Mouse (Mus musculus): ENCODE measurements around the gene Skp1a. TPM values are rescaled to one million over a fixed set of nuclear protein-coding genes. Genes with fewer than 3 reads are reported as not detected.
"Not testable (repeated sequence)": the region's sequence is repeated elsewhere in the genome, so short reads cannot be mapped to it uniquely, and the experiment has no call there.

Gene Skp1a
- 503 and 546 TPM in 2 replicates for polyA plus RNA-seq (2014; fragmentation: Nextera tagmentation; extraction: Ambion mirVana)

DNA sequence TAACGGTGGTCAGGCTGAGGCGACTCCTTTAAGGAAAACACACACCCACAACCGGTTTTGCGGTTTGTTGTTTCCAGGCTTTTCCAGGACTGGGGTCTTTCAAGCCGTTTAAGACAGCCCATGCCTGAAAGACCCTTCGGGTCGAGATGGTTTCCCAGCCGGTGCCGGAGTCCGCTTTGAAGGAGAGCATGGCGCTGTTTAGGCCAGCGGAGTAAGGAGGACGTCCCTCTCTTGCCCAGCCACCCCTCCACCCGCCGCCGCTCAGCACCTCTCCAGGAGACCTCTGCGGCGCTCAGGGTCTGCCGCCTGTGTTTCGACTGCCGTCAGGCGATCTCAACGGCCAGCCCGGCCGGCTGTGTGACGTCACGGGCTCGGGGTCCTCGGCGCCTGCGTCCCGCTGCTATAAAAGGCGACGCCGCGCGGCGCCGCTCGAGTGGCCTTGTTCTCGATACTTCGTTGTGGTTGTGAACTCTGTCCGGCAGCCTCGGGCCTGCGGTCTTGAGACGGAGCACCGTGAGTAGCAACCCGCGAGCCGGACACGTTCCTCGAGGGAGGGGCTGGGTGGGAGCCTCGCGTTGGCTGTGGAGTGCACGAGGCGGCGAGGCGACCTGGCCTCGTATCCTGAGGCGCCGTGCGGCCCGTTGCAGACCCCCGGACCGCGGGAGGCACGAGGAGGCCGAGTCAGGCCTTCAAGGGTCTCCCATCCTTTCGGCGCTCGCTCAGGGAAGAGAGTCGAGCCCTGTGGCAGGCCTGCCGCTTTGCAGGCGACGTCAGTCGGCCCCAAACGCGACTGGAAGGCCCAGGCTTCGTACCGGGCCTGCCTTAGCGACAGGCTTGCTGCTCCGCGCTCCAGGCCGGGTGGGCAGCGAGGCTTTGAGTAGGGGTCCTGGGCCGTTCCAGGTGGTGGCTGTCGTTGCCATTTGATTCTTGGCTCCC lies at the start of gene Skp1a:
Gene Skp1a, plus strand, starts transcription at position 390 of the 936 bp plus-strand sequence.
- Histone ChIP-seq H3K4me3 (ENCODE audit: low read depth, low read length) (peak within 1 kb of the TSS; percentile 97), H3K4me2 (peak within 1 kb of the TSS; percentile 86), H3K9ac (ENCODE audit: low read depth, low read length) (peak within 1 kb of the TSS; percentile 98), H3K27ac (ENCODE audit: low read depth, low read length) (peak within 1 kb of the TSS; percentile 63), H3K4me1 (replicated peaks; ENCODE audit: control insufficient read depth, insufficient read depth, low read length) (peaks cover 21% of the 10 kb centered on the region), H3K36me3 (ENCODE audit: control insufficient read depth, insufficient read depth, low read length) (no peaks in the 10 kb centered on the region), H3K27me3 (replicated peaks; ENCODE audit: control insufficient read depth, insufficient read depth, low read length) (no peaks in the 10 kb centered on the region), H3K9me3 (ENCODE audit: control insufficient read depth, low read length) (no peaks in the 10 kb centered on the region)
- ATAC-seq (replicated peaks; ENCODE audit: low FRiP score) (peak; percentile 82), DNase-seq (ENCODE audit: low spot score) (peak; percentile 95)
- under 1% methylated on average over 87 of the region's 87 CpGs for WGBS

DNA sequence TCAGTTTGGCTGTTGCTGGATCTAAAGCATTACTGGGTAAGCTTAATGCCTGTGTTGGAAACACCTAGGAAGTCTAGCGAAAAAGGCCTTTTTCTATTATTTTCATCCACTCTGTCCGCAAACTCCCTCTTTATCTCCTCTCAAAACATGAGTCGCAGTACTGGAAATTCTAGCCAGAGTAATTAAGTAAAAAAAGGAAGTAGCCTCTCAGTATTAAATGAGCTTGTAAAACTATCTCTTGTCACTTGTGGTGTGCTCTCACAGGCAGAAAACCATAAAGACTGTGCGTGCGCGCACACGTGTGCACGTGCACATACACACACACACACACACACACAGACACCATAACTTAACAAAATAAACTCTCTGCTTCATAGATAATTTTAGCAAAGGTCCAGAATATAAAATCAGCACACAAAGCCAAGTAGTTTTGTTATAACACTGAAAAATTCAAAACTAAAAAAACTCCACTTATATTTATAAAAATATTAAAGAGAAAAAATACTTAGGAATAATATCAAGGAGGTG lies 35.2 kb upstream of the Skp1a start:
- 84% methylated on average over 8 of the region's 8 CpGs for WGBS
- ATAC-seq (replicated peaks; ENCODE audit: low FRiP score) = not testable (repeated sequence)

GRCm38 (mm10) chr11:52213887-52214286 lies 17.9 kb upstream of the Skp1a start, which contains the start of gene Olfr1371:
TSS of gene Olfr1371 (minus strand) at chr11:52213987.
- H3K9ac ChIP-seq (ENCODE audit: low read depth, low read length) = no peak within 1 kb of the TSS
- H3K4me2 ChIP-seq = no peak within 1 kb of the TSS
- ATAC-seq (replicated peaks; ENCODE audit: low FRiP score) = no peak
- no peaks in the 10 kb centered on the region for H3K9me3 ChIP-seq (ENCODE audit: control insufficient read depth, low read length)
- no peaks in the 10 kb centered on the region for H3K4me1 ChIP-seq (replicated peaks; ENCODE audit: control insufficient read depth, insufficient read depth, low read length)
- H3K4me3 ChIP-seq (ENCODE audit: low read depth, low read length) = no peak within 1 kb of the TSS
- DNase-seq (ENCODE audit: low spot score) = no peak
- no peaks in the 10 kb centered on the region for H3K36me3 ChIP-seq (ENCODE audit: control insufficient read depth, insufficient read depth, low read length)
- H3K27ac ChIP-seq (ENCODE audit: low read depth, low read length) = no peak within 1 kb of the TSS
- no peaks in the 10 kb centered on the region for H3K27me3 ChIP-seq (replicated peaks; ENCODE audit: control insufficient read depth, insufficient read depth, low read length)

More for the DNA sequence above, 35.2 kb upstream of the Skp1a start:
- not testable (repeated sequence) for H3K4me1 ChIP-seq (replicated peaks; ENCODE audit: control insufficient read depth, insufficient read depth, low read length); H3K9me3 ChIP-seq (ENCODE audit: control insufficient read depth, low read length); H3K36me3 ChIP-seq (ENCODE audit: control insufficient read depth, insufficient read depth, low read length); DNase-seq (ENCODE audit: low spot score); H3K27ac ChIP-seq (ENCODE audit: low read depth, low read length); H3K27me3 ChIP-seq (replicated peaks; ENCODE audit: control insufficient read depth, insufficient read depth, low read length); H3K9ac ChIP-seq (ENCODE audit: low read depth, low read length); H3K4me2 ChIP-seq; H3K4me3 ChIP-seq (ENCODE audit: low read depth, low read length)

- DNase-seq (ENCODE audit: low spot score) = peak; percentile 57
- peak overlapping the region; percentile 36; the same call in 1 of the 2 replicates for H3K4me2 ChIP-seq
- H3K9ac ChIP-seq (ENCODE audit: low read depth, low read length) = no peak overlapping the region
- H3K27me3 ChIP-seq (replicated peaks; ENCODE audit: control insufficient read depth, insufficient read depth, low read length) = no peaks in the 10 kb centered on the region
- no peaks in the 10 kb centered on the region for H3K4me1 ChIP-seq (replicated peaks; ENCODE audit: control insufficient read depth, insufficient read depth, low read length)
- no peak overlapping the region for H3K27ac ChIP-seq (ENCODE audit: low read depth, low read length)
- no peaks in the 10 kb centered on the region for H3K36me3 ChIP-seq (ENCODE audit: control insufficient read depth, insufficient read depth, low read length)
- 11% methylated on average over 4 of the region's 4 CpGs for WGBS
- 0 out of 2 replicates have a peak, but pooled peaks have one; percentile 41 for ATAC-seq (replicated peaks; ENCODE audit: low FRiP score)
- H3K9me3 ChIP-seq (ENCODE audit: control insufficient read depth, low read length) = no peaks in the 10 kb centered on the region
- H3K4me3 ChIP-seq (ENCODE audit: low read depth, low read length) = no peak overlapping the region
Measured at GRCm38 (mm10) chr11:52220282-52220681, 11.5 kb upstream of the Skp1a start.

GRCm38 (mm10) chr11:52221921-52222320 lies 9.9 kb upstream of the Skp1a start:
- H3K4me3 ChIP-seq (ENCODE audit: low read depth, low read length); H3K36me3 ChIP-seq (ENCODE audit: control insufficient read depth, insufficient read depth, low read length); H3K9ac ChIP-seq (ENCODE audit: low read depth, low read length); ATAC-seq (replicated peaks; ENCODE audit: low FRiP score); H3K27me3 ChIP-seq (replicated peaks; ENCODE audit: control insufficient read depth, insufficient read depth, low read length); H3K4me1 ChIP-seq (replicated peaks; ENCODE audit: control insufficient read depth, insufficient read depth, low read length); DNase-seq (ENCODE audit: low spot score); H3K27ac ChIP-seq (ENCODE audit: low read depth, low read length); H3K4me2 ChIP-seq; H3K9me3 ChIP-seq (ENCODE audit: control insufficient read depth, low read length): not testable (repeated sequence)
- 79% methylated on average over 6 of the region's 6 CpGs for WGBS

DNA sequence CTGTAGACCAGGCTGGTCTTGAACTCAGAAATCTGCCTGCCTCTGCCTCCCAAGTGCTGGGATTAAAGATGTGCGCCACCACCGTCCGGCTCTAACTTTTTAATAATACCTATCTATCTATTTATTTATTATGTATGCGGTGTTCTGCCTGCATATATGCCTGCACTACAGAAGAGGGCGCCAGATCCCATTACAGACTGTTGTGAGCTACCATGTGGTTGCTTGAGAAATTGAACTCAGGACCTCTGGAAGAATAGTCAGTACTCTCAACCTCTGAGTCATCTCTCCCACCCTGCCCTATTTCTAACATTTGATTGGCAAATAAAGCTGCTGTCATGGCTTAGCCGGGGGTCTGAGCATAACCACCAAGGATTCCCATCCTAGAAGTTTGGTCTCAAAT lies 8.9 kb upstream of the Skp1a start:
- no peaks in the 10 kb centered on the region for H3K36me3 ChIP-seq (ENCODE audit: control insufficient read depth, insufficient read depth, low read length)
- H3K27me3 ChIP-seq (replicated peaks; ENCODE audit: control insufficient read depth, insufficient read depth, low read length) = no peaks in the 10 kb centered on the region
- H3K4me2 ChIP-seq = no peak overlapping the region
- H3K4me1 ChIP-seq (replicated peaks; ENCODE audit: control insufficient read depth, insufficient read depth, low read length) = no peaks in the 10 kb centered on the region
- no peak for DNase-seq (ENCODE audit: low spot score)
- no peak overlapping the region for H3K9ac ChIP-seq (ENCODE audit: low read depth, low read length)
- ATAC-seq (replicated peaks; ENCODE audit: low FRiP score) = no peak
- H3K9me3 ChIP-seq (ENCODE audit: control insufficient read depth, low read length) = no peaks in the 10 kb centered on the region
- no peak overlapping the region for H3K27ac ChIP-seq (ENCODE audit: low read depth, low read length)
- 54% methylated on average over 6 of the region's 6 CpGs for WGBS
- no peak overlapping the region for H3K4me3 ChIP-seq (ENCODE audit: low read depth, low read length)

DNA sequence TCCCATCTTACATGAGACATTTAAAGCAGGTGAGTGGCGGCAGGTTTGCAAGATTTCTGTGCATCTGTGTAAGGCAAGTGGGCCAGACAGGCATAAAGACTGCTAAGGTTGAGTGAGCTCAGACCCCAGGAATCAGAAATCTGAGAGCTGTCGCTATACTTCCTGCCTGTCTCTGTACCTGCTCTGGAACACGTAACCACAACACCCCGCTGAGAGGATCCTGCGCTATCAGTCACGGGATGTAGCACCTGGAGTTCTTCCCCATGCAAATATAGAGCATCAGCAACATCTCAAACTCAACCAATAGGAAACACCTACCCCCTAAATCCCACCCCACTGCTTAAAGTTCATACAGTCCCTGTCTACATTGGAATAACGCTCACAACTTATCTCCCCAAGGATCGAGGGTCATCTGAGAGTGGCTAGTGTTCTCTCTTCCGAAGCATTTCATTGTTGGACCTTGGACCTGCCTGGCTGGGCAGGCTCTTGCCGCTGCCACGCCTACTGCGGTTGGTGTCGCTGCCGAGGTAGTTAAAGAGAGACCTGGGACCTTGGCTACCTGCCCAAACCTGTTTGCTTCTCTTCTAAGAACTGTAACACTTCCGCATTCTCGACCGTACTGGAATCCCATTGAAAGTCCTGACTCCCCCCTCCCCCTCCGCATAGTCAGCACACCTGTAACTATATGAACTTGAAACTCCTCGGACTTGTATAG lies 7.7 kb upstream of the Skp1a start:
- H3K4me3 ChIP-seq (ENCODE audit: low read depth, low read length) = 0 out of 2 replicates have a peak overlapping the region, but pooled peaks have one; percentile 10
- no peaks in the 10 kb centered on the region for H3K27me3 ChIP-seq (replicated peaks; ENCODE audit: control insufficient read depth, insufficient read depth, low read length)
- no peak overlapping the region for H3K9ac ChIP-seq (ENCODE audit: low read depth, low read length)
- H3K9me3 ChIP-seq (ENCODE audit: control insufficient read depth, low read length) = no peaks in the 10 kb centered on the region
- peak; percentile 36; the same call in 1 of the 2 replicates for ATAC-seq (replicated peaks; ENCODE audit: low FRiP score)
- H3K27ac ChIP-seq (ENCODE audit: low read depth, low read length) = no peak overlapping the region
- H3K4me1 ChIP-seq (replicated peaks; ENCODE audit: control insufficient read depth, insufficient read depth, low read length) = no peaks in the 10 kb centered on the region
- WGBS = 14% methylated on average over 19 of the region's 19 CpGs
- H3K4me2 ChIP-seq = peak overlapping the region; percentile 50
- no peaks in the 10 kb centered on the region for H3K36me3 ChIP-seq (ENCODE audit: control insufficient read depth, insufficient read depth, low read length)
- DNase-seq (ENCODE audit: low spot score) = no peak

DNA sequence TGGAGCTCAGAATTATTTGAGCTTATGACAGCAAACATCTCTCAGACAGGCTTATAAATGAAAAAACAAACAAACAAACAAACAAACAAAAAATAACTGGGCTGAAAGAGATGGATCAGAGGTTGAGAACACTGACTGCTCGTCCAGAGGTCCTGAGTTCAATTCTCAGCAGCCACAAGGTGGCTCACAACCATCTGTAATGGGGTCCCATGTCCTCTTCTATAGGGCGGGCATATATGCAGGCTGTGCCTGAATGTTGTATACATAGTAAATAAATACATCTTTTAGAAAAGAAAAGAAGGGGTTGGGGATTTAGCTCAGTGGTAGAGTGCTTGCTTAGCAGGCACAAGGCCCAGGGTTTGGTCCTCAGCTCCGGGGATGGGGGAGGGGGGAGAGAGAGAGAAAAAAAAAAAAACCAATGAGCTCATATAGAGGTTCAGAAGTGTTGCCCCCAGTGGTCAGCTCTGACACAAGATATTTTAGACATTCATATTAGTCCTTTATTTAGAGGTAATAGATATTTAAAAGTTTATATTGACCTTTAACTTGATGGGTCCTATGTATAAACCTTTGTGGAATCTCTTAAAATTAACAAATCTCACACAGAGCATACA lies 5.7 kb upstream of the Skp1a start:
- ATAC-seq (replicated peaks; ENCODE audit: low FRiP score) (no peak), DNase-seq (ENCODE audit: low spot score) (no peak)
- Histone ChIP-seq H3K4me1 (replicated peaks; ENCODE audit: control insufficient read depth, insufficient read depth, low read length) (peaks cover 5% of the 10 kb centered on the region), H3K9me3 (ENCODE audit: control insufficient read depth, low read length) (no peaks in the 10 kb centered on the region), H3K27ac (ENCODE audit: low read depth, low read length) (no peak overlapping the region), H3K4me2 (no peak overlapping the region), H3K27me3 (replicated peaks; ENCODE audit: control insufficient read depth, insufficient read depth, low read length) (no peaks in the 10 kb centered on the region), H3K36me3 (ENCODE audit: control insufficient read depth, insufficient read depth, low read length) (no peaks in the 10 kb centered on the region), H3K4me3 (ENCODE audit: low read depth, low read length) (no peak overlapping the region), H3K9ac (ENCODE audit: low read depth, low read length) (no peak overlapping the region)
- 57% methylated on average over 3 of the region's 3 CpGs for WGBS
